Mouse (Mus musculus): Measurements from ENCODE around the gene Raver1.
A peak's percentile ranks its signal among the peaks of the same experiment; 100 is the strongest.
"Not testable (repeated sequence)": the region's sequence is repeated elsewhere in the genome, so short reads cannot be mapped to it uniquely, and the experiment has no call there.

Gene Raver1

DNA sequence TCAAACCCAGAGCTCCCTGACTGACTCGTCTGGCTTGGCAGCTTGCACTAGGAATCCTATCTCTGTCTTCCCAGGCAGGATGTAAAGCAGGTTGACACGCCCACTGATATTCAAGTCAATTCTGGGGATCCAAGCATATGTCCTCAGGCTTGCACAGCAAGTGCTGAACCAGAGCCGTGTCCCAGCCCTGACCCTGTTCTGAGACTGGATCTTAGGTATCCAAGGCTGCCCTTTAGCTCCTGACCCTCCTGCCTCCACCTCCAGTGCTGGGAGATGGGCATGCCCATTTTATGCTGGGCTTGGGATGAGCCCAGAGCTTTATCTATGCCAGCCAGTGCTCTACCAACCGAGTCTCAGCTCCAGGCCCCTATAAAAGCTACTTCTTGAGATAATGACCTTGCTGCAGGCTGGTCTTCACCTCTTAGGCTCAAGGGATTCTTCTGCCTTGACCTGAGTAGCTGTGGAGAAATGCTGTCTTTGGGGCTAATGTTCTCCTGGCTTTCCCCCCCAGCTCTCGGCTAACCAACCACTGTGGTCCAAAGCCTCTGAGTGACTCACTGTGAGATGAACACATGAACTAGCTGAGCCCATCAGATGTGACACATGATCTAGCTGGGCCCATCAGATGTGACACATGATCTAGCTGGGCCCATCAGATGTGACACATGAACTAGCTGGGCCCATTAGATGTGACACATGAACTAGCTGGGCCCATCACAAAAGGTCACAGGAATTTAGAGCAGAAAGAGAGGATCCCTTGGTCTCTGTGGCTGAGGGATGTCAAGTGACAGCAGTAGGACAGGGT lies 14.2 kb upstream of the Raver1 start:
- peak in 1 of 2 experiments; percentile 23 for DNase-seq (ENCODE audit: low spot score in 2 of 2)

DNA sequence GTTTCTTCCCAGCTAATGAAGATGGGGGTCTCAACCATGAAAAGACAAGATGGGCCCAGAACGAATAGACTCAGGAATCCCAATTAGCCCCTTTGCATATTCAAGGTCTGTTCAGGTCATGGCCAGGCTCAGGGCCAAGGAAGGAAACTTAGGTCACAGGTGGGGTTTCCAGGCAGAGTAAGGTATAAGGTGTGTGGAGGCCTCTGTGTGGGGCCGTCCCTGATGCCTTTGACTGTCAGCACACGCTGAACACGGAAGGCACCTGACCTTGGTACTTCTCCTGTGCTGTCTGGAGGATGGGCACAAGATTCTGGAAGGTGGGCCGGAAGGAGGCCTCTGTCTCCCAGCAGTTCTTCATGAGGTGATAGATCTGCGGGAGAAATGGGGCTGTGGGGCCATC lies 13.0 kb upstream of the Raver1 start:
- DNase-seq (ENCODE audit: low spot score in 2 of 2), result no peak

DNA sequence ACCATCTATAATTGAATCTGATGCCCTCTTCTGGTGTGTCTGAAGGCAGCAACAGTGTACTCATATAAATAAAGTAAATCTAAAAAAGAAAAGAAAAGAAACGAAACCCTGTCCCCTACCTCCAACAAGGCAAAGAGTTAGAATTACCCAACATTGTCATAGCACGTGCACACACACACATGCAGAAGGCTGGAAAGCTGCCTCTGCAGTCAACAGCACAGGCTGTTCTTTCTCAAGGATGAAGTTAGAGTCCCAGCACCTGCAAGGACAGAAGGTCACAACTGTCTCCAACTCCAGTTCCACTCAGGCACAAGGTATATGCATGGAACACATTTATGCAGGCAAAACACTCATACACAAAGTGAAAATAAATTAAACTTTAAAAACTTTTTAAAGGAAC lies 10.3 kb upstream of the Raver1 start:
- DNase-seq (ENCODE audit: low spot score in 2 of 2), result no peak

DNA sequence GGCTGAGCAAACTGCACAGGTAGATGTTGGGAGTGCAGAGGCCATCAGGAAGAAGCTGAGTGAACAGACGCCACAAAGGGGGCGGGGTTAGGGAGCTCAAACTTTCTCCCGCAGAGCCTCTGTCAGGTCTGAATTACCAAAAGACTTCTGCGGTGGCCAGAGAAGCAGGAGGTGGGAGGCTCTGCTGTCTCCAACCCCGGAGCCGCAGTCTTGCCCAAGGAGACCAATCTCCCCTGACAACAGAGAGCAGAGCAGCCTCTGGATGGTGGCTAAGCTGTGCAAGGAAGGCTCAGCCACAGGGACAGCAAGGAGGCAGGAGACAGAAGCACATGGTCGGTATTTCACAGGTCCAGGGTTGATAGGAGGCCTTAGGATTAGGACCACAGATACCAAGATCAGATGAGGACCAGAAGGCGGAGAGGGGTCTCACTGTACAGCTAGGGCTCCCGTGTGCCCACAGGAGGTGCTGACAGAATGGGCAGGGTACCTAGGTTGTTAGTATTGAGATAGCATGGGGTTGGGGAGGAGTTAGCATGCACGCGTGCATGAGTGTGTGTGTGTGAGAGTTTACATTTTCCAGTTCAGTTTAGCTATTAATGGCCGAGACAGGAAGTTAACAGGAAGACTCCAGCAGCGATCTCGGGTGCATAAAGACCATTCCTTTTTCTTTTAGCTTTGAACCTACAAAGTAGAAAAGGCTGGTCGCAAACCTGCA lies 8.8 kb upstream of the Raver1 start:
- no peak for DNase-seq (ENCODE audit: low spot score in 2 of 2)

DNA sequence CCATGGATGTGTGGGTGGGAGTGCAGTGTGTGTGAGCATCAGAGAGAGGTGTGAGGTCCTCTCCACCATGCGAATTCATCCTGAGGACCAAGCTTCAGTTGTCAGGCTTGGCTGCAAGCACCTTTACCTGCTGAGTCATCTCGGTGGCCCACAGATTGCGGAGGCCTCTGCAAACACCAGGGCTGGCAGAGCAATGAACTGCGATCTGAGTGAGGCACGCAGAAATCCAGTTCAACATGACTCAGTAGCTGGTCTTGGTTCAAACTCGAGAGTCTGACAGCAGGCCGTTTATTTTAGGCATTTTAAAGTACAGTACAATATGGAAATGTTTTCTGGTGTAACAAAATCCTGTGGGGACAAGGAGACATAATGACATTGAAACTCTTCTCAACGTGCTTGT lies 6.0 kb upstream of the Raver1 start:
- DNase-seq (ENCODE audit: low spot score in 2 of 2), result peak; percentile 74 to 75

DNA sequence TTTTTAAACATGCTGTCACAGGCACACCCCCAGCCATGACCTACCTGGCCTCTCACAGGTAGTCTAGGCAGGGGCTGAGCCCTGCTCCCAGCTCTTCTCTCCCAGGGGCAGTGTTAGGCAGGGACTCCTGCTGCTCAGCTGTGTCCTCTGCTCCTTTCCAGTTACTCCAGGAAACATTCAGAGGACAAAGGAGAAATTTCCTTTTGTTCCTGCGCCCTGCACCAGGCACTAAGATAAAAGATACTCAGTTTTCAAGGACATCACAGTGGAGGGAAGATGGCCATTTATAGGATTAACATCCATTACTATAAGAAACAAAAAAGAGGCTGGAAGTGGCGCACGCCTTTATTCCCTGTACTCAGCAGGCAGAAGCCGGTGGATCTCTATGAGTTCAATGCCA lies 4.2 kb upstream of the Raver1 start:
- no peak for DNase-seq (ENCODE audit: low spot score in 2 of 2)

DNA sequence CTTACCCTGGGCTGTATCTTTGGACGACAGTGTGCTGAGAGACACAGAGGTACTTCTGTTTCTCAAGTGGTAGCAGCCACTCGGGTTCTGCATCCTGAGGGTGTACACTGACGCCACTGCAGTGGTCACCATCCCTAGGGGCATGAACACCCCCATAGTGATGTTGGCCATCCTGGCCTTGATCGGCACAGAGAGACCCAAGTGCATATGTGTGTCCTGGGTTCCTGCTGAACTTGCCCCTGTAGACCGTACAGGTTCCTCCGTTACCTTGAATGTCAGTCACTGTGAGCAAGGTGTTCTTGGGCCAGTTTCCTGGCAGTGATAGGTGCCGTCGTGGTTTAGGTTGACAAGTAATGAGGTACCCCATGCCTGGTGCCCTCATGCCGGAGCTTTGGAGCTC lies 1.6 kb upstream of the Raver1 start:
- DNase-seq (ENCODE audit: low spot score in 2 of 2), result no peak

DNA sequence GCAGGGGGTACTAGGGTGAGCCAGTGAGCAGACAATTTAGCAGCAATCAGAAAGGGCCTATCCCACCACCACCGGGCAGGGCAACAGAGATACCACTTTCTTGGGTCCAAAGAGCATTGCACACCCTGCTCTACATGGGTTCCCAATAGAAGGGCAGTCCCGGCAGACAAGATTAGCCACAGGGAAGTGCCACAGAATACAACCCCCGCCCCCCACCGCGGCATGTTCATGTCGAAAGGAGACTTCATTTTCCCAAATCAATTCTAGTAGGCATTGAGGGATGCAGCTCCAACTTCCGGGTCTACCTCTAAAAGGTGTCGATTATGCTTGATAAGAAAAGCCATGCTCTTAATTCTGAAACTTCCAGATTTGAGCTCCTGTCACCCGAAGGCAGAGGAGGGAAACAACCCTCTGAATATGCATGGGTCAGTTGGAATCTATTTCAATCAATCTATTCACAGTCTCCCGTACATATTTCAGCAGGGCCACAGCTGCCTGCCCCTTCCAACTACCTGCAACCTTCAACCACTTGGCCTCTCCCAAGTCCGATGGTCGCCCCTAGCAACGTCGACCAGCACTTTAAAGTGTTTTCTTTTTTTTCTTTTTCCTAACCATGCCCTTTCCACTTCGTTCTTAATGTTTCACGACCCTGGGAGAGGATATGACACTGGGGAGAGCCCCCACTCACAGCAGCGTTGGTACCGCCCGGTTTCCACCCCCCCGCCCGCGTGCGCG lies 669 bp downstream of the Raver1 start:
- peak in 1 of 2 experiments; percentile 20 for DNase-seq (ENCODE audit: low spot score in 2 of 2)

DNA sequence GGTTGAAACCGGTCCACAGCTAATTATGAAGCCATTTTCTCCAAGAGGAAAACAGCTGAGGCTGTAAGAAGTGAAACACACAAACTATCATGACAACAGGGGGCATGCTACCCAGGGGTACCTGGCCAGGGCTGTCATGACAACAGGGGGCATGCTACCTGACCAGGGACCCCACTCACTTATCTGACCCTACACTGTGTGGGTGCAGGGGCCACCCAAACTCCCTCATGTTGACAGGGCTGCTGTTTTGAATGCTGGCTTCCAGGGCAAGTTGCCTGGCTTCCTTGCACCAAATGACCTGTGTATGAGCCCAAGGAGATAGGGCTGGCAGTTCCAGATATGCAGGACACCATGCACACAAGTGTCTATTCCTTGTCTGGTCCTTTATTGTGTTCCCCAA lies 1.3 kb downstream of the Raver1 start:
- no peak for DNase-seq (ENCODE audit: low spot score in 2 of 2)

DNA sequence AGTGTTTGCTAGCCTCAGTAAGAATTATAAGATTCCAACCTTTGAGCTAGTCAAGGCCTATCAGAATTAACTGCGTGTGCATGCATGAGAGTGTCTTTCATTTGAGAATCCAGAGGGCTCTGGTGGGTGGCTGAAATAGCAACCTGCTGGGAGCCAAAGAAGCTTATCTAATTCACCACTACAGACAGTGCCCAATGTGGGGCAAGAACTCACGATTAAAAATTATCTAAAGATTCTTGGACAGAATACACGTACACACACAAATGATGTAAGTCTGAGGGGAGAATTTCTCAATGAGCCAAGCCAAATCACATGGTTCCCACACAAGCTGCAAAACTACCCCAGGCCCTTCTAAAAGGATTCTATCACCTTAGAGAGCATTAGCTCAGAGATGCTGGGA lies 8.5 kb downstream of the Raver1 start:
- DNase-seq (ENCODE audit: low spot score in 2 of 2), result no peak

DNA sequence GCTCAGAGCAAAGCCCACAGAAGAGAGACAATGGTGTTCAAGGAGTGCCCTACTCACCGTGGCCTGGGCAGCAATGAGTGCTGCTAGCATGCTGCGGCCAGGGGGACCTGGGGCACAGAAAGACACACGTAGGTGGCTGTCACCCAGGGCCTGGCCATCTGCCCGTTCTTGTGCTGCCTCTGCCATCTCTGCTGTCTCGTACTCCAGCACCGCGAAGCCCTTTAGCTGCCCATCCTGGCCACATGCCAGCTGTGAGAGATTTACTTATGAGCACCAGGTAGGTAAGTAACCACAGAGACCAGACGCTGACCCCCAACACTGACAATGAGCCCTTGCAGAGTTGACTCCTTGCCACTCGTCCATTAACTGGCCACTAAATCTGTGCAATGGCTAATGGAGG lies 10.7 kb downstream of the Raver1 start:
- no peak for DNase-seq (ENCODE audit: low spot score in 2 of 2)

DNA sequence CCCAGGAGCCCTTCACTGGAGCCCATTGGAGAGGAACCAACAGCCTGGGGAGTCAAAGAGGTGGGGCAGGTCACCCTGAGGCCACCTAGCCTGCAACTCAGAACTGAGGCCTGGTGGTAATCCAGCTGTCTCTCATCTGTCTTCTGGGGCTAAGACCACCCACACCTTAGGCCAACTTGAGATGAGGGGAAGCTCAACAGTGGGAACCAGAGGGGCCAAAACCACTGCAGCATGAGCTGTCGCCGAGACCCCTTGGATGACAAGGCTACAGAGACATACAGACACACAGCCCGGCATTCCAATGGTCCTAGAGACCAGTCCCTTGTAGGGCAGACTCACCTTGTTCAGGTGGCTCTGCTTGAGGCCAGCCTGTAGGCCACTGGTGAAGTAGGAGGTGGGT lies 16.2 kb downstream of the Raver1 start:
- no peak for DNase-seq (ENCODE audit: low spot score in 2 of 2)

DNA sequence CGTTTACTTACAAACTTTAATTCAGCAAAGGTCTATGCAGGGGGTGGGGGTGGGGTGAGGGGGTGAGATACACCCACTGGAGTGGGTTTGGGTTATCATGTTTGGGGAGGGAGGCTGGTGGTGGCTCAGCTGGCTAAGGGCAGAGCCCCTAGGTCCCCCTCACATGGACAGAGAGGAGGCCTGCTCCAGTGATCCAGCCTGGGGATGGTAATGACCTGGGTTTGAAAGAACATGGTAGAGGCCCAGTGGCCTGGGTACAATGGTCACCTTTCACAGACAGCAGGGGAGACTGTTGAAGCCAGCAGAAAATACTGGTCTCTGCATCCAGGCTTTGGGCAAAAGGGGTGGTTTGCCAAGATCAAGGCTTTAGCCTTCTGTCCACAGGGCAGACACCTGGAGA lies 17.6 kb downstream of the Raver1 start:
- DNase-seq (ENCODE audit: low spot score in 2 of 2), result no peak

DNA sequence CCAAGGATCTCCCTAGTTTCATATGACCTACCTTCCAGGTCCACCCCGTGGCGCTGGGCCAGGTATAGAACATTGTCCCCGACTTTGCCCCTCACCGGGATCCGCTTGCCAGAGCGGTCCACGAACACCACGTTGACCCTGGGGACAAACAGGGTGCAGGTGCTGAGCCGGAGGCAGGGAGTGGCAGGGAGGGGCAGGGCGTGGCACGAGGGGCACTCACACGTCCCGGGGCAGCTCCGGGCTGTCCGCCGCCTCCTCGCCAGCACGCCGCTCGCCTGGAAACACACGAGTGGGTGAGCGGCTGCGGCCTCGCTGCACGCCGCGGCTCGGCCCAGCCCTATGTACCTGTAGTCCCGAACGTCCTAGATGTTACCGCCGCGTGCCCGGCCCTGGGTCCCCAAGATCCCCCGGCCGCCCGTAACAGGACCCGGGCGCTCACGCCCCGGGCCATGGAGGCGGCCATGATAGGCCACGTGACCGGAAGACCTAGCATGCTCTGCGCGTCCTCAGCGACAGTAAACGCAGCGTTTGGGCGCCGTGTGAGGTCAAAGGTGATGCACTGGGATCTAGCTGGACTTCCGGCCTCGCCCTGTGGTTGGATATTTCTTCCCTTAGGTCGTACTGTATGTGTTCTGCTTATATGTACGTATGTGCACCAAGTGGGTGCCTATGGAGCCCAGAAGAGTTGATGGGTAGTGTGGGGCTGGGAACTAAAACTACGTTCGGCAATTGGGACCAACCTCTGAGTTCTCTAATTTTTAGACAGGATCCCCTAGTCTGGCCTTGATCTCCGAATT lies 18.6 kb downstream of the Raver1 start, which contains the start of the genes Gm49373 and Fdx1l:
Gene Gm49373, minus strand, starts transcription at position 53 of the 797 bp plus-strand sequence.
Gene Fdx1l, minus strand, starts transcription at position 571 of the 797 bp plus-strand sequence.
- peak; percentile 93 to 95 for DNase-seq (ENCODE audit: low spot score in 2 of 2)

DNA sequence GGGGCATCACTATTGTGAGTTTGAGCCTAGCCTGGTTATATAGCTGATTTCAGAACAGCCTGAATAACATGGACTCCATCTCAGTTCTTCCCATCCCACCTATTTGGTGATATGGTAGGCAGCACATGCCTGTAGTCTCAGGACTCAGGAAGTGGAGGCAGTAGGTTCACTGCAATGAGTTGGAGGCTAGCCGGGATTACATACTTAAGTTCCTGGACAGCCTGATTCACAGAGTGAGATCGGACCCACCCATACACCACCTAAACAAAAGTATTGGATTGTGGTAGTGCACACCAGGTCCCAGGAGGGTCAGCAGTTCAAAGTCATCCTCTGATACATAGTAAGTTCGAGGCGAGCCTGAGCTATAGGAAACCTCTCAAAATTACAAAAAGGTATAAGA lies 19.2 kb downstream of the Raver1 start:
- peak in 1 of 2 experiments; percentile 35 for DNase-seq (ENCODE audit: low spot score in 2 of 2)

DNA sequence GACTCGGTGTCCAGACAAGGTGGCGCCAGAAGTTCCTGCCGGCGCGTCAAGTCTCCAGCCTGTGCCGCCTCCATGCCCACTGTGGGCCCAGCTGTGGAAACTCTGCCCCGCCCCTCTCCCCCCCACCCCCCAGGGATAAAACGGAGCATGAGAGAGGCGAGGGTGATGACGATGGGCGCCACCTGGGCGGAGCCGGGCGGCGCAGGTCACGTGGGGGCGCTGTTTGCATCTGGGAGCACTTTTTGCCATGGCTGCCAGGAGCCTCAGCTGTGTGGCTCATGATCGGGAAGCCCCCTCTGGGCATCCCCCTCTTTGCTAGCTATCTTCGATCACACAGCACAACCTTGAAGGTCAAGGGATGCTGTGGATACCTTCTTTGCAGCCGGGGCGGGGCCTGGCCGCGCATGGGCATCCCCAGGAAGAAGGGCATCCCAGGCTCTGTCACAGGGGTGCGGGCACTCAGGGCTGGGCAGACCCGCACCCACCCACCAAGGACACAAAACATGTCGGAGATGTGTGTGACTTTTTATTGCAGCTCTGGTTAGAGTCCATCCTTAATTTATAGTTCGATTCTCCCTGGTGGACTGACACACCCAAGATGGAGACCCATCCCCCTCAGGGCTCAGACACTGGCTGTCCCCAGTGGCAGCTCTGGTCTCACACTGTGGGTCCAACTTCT lies 24.7 kb downstream of the Raver1 start, which contains the start of gene Zglp1:
Gene Zglp1, minus strand, starts transcription at position 88 of the 679 bp plus-strand sequence.
- DNase-seq (ENCODE audit: low spot score in 2 of 2), result no peak

DNA sequence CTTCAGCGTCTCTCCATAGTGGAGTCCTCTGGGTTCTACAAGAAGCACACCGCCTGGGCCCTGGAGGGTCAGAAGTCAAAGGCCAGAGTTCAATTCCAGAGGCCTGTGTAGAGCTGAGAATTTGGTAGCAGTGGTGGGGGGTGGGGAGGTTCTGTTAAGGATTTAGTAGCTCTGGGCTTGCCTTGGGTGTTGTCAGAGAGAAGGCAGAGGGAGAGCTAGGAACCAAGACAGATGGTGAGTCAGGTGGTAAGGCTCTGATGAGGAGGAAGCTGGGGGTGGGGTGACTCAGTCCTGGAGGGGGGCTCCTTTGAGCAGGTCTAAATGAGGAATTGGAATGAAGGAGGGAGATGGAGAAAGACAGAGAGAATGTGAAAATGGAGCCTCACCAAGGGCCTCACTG lies 28.9 kb downstream of the Raver1 start:
- peak; percentile 76 to 79 for DNase-seq (ENCODE audit: low spot score in 2 of 2)

DNA sequence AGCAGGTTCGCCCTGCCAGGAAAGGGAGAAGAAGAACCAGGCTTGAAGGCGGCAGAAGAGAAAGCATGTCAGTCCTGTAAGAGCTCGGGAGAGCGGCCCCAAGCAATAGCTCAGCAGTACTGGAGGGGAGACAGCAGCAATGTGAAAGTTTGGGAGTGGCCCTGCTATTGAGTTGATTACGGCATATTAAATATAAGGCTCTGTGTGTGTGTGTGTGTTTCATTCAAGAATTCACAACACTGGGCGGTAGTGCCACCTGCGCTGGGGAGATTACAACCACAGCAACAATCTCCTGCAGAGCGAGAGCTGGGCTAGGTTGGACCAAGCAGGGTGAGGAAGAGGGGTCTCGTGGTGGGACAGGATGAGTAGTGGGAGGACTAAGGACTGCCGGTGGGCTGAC lies 40.2 kb downstream of the Raver1 start:
- DNase-seq (ENCODE audit: low spot score in 2 of 2), result no peak

DNA sequence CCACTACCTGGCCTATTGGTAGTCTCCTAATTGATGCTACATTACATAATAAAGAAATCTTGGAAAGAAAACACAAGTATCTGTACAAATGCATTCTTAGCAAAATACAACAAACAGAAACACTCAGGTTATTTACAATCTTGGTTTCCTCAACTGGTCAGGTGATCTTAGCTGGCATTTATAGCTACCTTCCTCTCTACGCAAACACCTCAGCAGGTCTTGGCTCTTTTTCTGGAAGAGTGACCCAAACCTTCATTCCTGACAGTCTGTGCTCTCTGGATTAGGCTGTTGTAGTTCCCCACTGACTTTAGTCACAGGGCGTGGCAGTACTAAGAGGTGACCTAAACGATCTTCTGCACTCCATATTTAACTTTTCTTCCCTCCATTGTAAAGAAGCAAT lies 46.6 kb downstream of the Raver1 start:
- no peak for DNase-seq (ENCODE audit: low spot score in 2 of 2)

DNA sequence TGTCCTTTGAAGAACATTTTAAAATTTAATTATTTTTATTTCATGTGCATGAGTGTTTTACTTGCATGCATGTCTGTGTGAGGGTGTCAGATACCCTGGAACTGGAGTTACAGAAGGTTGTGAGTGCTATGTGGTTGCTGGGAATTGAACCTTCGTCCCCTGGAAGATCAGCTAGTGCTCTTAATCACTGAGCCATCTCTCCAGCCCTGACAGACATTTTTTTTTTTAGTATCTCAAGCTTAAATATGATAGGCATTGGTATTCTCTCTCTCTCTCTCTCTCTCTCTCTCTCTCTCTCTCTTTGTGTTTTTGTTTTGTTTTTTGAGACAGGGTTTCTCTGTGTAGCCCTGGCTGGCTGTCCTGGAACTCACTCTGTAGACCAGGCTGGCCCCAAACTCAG lies 47.0 kb downstream of the Raver1 start:
- DNase-seq (ENCODE audit: low spot score in 2 of 2), result not testable (repeated sequence)

DNA sequence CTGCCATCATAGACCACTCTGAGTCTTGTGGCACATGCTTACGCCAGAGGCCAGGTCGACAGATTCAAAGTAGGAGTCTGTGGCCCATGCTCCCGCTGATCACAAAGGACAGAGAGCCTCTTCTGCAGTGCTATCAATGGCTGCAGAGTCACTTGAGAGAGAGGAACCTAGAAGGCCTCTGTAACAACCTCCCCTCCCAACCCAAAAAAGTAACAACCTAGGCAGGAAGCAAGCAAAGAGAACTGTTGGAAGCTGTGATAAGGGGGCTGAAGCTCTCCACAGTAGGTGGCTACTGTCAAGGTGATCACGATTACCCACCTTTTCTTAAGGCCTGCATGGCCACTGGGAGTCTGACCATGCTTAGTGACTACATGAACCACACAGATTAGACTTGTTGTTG lies 48.2 kb downstream of the Raver1 start:
- DNase-seq (ENCODE audit: low spot score in 2 of 2), result no peak
